Mouse (Mus musculus): ENCODE results near the gene Pdcd1lg2. TPM values are rescaled to one million over a fixed set of nuclear protein-coding genes. Genes with fewer than 3 reads are reported as not detected.

The Pdcd1lg2 gene
- polyA plus RNA-seq, 1 experiment from 2014 or later = not detected

DNA sequence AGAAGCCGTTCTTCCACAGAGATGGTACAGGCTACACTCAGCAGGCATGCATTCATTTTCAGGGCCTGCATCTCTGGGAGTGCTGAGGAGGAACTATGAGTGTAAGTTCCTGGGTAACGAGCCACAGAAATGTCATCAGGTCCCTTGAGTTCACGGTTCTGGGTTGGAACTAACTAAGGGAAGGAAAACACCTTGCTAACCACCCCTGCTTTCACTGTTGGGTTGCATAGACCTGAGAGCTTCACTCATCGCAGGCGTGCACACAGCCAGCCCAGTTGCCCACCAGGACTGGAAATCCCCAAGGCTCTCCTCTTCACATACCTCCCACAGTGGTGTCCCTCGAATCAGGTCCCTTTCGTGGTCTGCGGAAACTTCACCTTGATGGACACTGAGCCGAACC lies 35.8 kb upstream of the Pdcd1lg2 start:
- 94% methylated on average over 9 of the region's 9 CpGs for WGBS
- H3K4me3 ChIP-seq (replicated peaks; ENCODE audit: low read depth, low read length) = no peak overlapping the region
- H3K4me1 ChIP-seq (ENCODE audit: control insufficient read depth, insufficient read depth, low read length) = no peaks in the 10 kb centered on the region
- no peak overlapping the region for H3K4me2 ChIP-seq (ENCODE audit: low read length)
- H3K36me3 ChIP-seq (ENCODE audit: control insufficient read depth, insufficient read depth, low read length) = no peaks in the 10 kb centered on the region
- DNase-seq (no peak), ATAC-seq (ENCODE audit: low FRiP score, low TSS enrichment) (no peak)
- no peaks in the 10 kb centered on the region for H3K27me3 ChIP-seq (ENCODE audit: control insufficient read depth, insufficient read depth, low read length)
- no peak overlapping the region for H3K27ac ChIP-seq (replicated peaks; ENCODE audit: low read depth, low read length)
- H3K9ac ChIP-seq (replicated peaks; ENCODE audit: low read length) = no peak overlapping the region
- H3K9me3 ChIP-seq (ENCODE audit: control insufficient read depth, low read length) = no peaks in the 10 kb centered on the region

DNA sequence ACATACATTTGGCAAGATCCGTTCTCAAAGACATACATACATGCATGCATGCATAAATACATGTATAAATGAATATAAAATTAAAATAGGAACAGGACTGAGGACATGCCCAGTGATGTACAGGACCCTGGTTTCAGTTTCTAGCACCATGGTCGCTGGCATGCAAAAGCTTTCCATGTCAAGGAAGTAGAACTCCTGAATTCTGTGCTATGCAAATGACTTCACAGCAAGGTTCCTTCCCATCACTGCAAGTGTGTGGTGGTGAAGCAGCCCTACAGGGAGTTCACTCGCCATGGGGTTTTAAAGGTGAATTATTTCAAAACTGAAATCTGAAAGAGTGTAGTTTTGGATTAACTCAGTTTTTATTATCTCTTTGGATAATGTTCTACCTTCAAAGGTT lies 34.3 kb upstream of the Pdcd1lg2 start:
- no peak overlapping the region for H3K4me2 ChIP-seq (ENCODE audit: low read length)
- no peak overlapping the region for H3K9ac ChIP-seq (replicated peaks; ENCODE audit: low read length)
- H3K9me3 ChIP-seq (ENCODE audit: control insufficient read depth, low read length) = no peaks in the 10 kb centered on the region
- H3K36me3 ChIP-seq (ENCODE audit: control insufficient read depth, insufficient read depth, low read length) = no peaks in the 10 kb centered on the region
- no peak overlapping the region for H3K4me3 ChIP-seq (replicated peaks; ENCODE audit: low read depth, low read length)
- no peak overlapping the region for H3K27ac ChIP-seq (replicated peaks; ENCODE audit: low read depth, low read length)
- ATAC-seq (ENCODE audit: low FRiP score, low TSS enrichment) (no peak), DNase-seq (no peak)
- no peaks in the 10 kb centered on the region for H3K4me1 ChIP-seq (ENCODE audit: control insufficient read depth, insufficient read depth, low read length)
- 80% methylated on average over 3 of the region's 3 CpGs for WGBS
- H3K27me3 ChIP-seq (ENCODE audit: control insufficient read depth, insufficient read depth, low read length) = no peaks in the 10 kb centered on the region

DNA sequence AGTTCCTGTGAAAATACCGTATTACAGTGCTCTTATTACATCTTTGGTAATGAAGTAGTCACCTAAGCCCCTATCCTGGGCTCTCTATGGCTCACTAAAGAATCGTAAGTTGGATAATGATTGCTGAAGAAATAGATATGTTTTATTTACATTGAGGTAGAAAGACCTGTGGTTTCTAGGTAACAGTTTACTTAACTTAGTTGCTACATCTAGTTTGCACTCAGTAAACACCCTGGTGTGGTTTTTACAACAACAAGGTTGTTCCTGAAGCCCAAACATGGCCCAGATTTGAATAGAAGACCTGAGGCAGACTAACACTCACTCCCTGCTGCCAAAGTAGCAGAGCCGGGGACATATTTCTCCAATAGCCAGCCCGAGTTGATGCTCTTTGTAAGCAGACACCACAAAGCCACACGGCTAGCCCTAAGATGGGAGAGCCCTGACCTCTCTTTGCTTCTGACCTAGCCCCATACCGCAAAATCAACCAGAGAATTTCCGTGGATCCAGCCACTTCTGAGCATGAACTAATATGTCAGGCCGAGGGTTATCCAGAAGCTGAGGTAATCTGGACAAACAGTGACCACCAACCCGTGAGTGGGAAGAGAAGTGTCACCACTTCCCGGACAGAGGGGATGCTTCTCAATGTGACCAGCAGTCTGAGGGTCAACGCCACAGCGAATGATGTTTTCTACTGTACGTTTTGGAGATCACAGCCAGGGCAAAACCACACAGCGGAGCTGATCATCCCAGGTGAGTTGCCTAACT lies 30.7 kb upstream of the Pdcd1lg2 start:
- Histone ChIP-seq H3K4me1 (ENCODE audit: control insufficient read depth, insufficient read depth, low read length) (no peaks in the 10 kb centered on the region), H3K36me3 (ENCODE audit: control insufficient read depth, insufficient read depth, low read length) (no peaks in the 10 kb centered on the region), H3K4me2 (ENCODE audit: low read length) (no peak overlapping the region), H3K27ac (replicated peaks; ENCODE audit: low read depth, low read length) (no peak overlapping the region), H3K4me3 (replicated peaks; ENCODE audit: low read depth, low read length) (no peak overlapping the region), H3K9ac (replicated peaks; ENCODE audit: low read length) (no peak overlapping the region), H3K9me3 (ENCODE audit: control insufficient read depth, low read length) (no peaks in the 10 kb centered on the region), H3K27me3 (ENCODE audit: control insufficient read depth, insufficient read depth, low read length) (no peaks in the 10 kb centered on the region)
- ATAC-seq (ENCODE audit: low FRiP score, low TSS enrichment) = no peak
- 94% methylated on average over 14 of the region's 14 CpGs for WGBS
- DNase-seq = no peak

DNA sequence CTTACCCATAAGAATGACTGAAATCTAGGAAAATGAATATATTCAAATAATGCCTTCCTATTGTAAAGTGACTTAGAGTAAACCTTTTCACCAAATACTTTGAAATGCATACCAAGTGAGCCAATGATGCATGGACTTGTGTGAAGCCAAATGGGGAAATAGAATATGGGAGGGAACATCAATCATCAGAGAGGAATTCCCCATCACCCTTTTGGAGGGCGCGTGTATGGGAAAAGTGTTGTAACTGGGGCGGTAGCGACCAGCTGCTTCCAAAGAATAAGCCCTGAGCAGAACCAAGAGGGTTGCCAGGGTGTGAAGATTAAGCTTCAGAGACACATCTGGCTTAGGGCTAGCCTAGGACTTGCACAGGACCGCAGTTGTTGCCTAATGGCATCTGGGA lies 27.4 kb upstream of the Pdcd1lg2 start:
- no peak overlapping the region for H3K4me3 ChIP-seq (replicated peaks; ENCODE audit: low read depth, low read length)
- no peaks in the 10 kb centered on the region for H3K4me1 ChIP-seq (ENCODE audit: control insufficient read depth, insufficient read depth, low read length)
- no peak overlapping the region for H3K4me2 ChIP-seq (ENCODE audit: low read length)
- ATAC-seq (ENCODE audit: low FRiP score, low TSS enrichment) (no peak), DNase-seq (no peak)
- H3K9me3 ChIP-seq (ENCODE audit: control insufficient read depth, low read length) = no peaks in the 10 kb centered on the region
- 96% methylated on average over 5 of the region's 5 CpGs for WGBS
- no peaks in the 10 kb centered on the region for H3K36me3 ChIP-seq (ENCODE audit: control insufficient read depth, insufficient read depth, low read length)
- no peak overlapping the region for H3K27ac ChIP-seq (replicated peaks; ENCODE audit: low read depth, low read length)
- H3K9ac ChIP-seq (replicated peaks; ENCODE audit: low read length) = no peak overlapping the region
- no peaks in the 10 kb centered on the region for H3K27me3 ChIP-seq (ENCODE audit: control insufficient read depth, insufficient read depth, low read length)

DNA sequence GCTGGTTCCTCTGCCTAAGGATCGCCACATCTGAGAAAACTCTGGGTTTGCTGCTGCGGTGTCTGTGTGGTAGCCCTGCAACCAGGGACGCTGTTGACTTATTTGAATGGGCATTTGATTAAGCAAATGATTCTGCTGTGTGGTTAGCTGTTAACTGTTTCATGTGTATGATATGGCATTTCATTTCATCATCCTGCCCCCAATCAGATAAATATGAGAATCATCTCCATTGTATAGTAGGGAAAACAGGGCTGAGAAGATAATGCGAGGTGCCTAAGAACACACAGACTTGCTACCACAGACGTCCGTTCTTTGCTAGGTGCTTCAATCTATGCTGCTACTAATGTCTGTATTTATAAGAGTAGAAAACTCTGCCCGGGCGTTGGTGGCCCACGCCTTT lies 26.3 kb upstream of the Pdcd1lg2 start:
- no peak for DNase-seq
- WGBS = 92% methylated on average over 9 of the region's 9 CpGs

DNA sequence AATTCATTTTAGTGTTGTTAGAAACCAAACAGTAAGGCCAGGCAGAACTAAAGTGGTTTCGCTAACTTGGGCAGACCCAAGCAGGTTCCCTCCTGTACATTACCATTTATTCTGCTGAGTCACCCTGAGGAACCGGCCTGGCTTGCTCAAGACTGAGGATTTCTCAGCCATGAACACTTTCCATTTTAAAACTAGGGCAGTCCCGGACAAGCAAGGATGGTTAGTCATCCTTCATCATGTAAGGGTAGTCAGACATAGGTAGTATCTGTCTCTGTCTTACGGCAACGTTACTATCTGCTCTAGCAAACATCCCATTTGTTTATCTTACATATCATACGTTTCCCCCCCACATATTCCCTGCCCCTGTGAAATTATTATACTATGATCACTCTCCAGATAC lies 25.7 kb upstream of the Pdcd1lg2 start:
- H3K27ac ChIP-seq (replicated peaks; ENCODE audit: low read depth, low read length) = no peak overlapping the region
- no peak overlapping the region for H3K4me3 ChIP-seq (replicated peaks; ENCODE audit: low read depth, low read length)
- no peaks in the 10 kb centered on the region for H3K36me3 ChIP-seq (ENCODE audit: control insufficient read depth, insufficient read depth, low read length)
- DNase-seq (no peak), ATAC-seq (ENCODE audit: low FRiP score, low TSS enrichment) (no peak)
- H3K9ac ChIP-seq (replicated peaks; ENCODE audit: low read length) = no peak overlapping the region
- 90% methylated on average over 6 of the region's 6 CpGs for WGBS
- no peak overlapping the region for H3K4me2 ChIP-seq (ENCODE audit: low read length)
- H3K4me1 ChIP-seq (ENCODE audit: control insufficient read depth, insufficient read depth, low read length) = no peaks in the 10 kb centered on the region
- no peaks in the 10 kb centered on the region for H3K27me3 ChIP-seq (ENCODE audit: control insufficient read depth, insufficient read depth, low read length)
- no peaks in the 10 kb centered on the region for H3K9me3 ChIP-seq (ENCODE audit: control insufficient read depth, low read length)

More for the DNA sequence above, 26.3 kb upstream of the Pdcd1lg2 start:
- no peak overlapping the region for H3K9ac ChIP-seq (replicated peaks; ENCODE audit: low read length)
- no peaks in the 10 kb centered on the region for H3K27me3 ChIP-seq (ENCODE audit: control insufficient read depth, insufficient read depth, low read length)
- no peak overlapping the region for H3K4me3 ChIP-seq (replicated peaks; ENCODE audit: low read depth, low read length)
- no peaks in the 10 kb centered on the region for H3K36me3 ChIP-seq (ENCODE audit: control insufficient read depth, insufficient read depth, low read length)
- H3K4me2 ChIP-seq (ENCODE audit: low read length) = no peak overlapping the region
- no peak for ATAC-seq (ENCODE audit: low FRiP score, low TSS enrichment)
- H3K9me3 ChIP-seq (ENCODE audit: control insufficient read depth, low read length) = no peaks in the 10 kb centered on the region
- no peak overlapping the region for H3K27ac ChIP-seq (replicated peaks; ENCODE audit: low read depth, low read length)
- no peaks in the 10 kb centered on the region for H3K4me1 ChIP-seq (ENCODE audit: control insufficient read depth, insufficient read depth, low read length)

DNA sequence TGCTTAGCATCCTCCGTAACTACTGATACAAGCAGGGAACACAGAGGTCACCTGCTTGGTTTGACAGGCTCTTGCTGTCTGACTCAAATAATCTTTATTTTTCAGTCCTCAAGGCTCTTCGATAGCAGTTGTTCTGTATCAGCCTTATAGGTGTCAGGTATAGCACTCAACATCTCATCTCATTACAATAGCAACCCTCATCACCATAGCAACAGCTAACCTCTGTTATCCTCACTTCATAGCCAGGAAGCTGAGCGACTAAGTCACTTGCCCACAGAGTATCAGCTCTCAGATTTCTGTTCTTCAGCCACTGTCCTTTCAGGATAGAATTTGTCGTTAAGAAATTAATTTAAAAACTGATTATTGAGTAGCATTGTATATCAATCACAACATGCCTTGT lies 24.9 kb upstream of the Pdcd1lg2 start:
- 84% methylated on average over 4 of the region's 4 CpGs for WGBS
- H3K27ac ChIP-seq (replicated peaks; ENCODE audit: low read depth, low read length) = no peak overlapping the region
- no peak overlapping the region for H3K4me2 ChIP-seq (ENCODE audit: low read length)
- no peaks in the 10 kb centered on the region for H3K9me3 ChIP-seq (ENCODE audit: control insufficient read depth, low read length)
- no peaks in the 10 kb centered on the region for H3K36me3 ChIP-seq (ENCODE audit: control insufficient read depth, insufficient read depth, low read length)
- H3K27me3 ChIP-seq (ENCODE audit: control insufficient read depth, insufficient read depth, low read length) = no peaks in the 10 kb centered on the region
- peak; percentile 50 for DNase-seq
- H3K9ac ChIP-seq (replicated peaks; ENCODE audit: low read length) = no peak overlapping the region
- H3K4me3 ChIP-seq (replicated peaks; ENCODE audit: low read depth, low read length) = no peak overlapping the region
- no peak for ATAC-seq (ENCODE audit: low FRiP score, low TSS enrichment)
- no peaks in the 10 kb centered on the region for H3K4me1 ChIP-seq (ENCODE audit: control insufficient read depth, insufficient read depth, low read length)

DNA sequence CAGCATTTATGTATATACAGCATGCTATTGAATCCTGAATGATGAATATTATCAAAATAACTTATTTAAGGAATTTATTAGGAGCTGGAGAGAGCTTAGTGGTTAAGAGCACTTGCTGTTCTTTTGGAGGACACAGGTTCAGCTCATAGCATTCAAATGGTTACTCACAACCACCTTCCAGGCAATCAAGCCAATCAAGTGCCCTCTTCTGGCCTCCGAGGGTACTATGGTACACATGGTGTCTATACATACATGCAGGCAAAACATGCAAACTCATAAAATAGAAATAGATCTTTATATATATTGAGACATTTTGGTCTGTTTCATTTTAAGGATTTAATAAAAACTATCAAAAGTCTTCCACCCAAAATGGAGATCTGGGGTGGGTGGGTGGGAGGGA lies 21.9 kb upstream of the Pdcd1lg2 start:
- no peaks in the 10 kb centered on the region for H3K27me3 ChIP-seq (ENCODE audit: control insufficient read depth, insufficient read depth, low read length)
- DNase-seq (no peak), ATAC-seq (ENCODE audit: low FRiP score, low TSS enrichment) (no peak)
- no peaks in the 10 kb centered on the region for H3K4me1 ChIP-seq (ENCODE audit: control insufficient read depth, insufficient read depth, low read length)
- no peaks in the 10 kb centered on the region for H3K36me3 ChIP-seq (ENCODE audit: control insufficient read depth, insufficient read depth, low read length)
- no peak overlapping the region for H3K9ac ChIP-seq (replicated peaks; ENCODE audit: low read length)
- H3K4me2 ChIP-seq (ENCODE audit: low read length) = no peak overlapping the region
- no peak overlapping the region for H3K27ac ChIP-seq (replicated peaks; ENCODE audit: low read depth, low read length)
- WGBS = 88% methylated on average over 1 of the region's 1 CpGs
- H3K9me3 ChIP-seq (ENCODE audit: control insufficient read depth, low read length) = no peaks in the 10 kb centered on the region
- H3K4me3 ChIP-seq (replicated peaks; ENCODE audit: low read depth, low read length) = no peak overlapping the region

DNA sequence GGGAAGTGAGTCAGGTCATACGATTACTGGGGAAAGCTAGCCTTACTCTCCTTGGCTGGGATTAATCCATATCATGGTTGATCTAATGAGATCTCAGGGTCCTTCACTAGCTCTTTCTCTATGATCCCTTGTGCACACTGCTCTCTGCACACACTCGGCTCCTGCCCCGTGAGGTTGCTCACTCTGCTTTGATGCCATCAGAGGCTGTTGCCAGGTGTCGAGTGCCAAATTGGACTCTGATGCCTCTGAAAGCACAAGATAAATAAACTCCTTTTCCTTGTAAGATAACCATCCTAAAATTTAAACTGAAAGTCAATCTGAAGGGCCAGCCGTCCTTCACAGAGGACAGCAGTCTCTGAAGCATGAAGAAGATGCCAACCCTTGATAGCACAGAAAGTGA lies 20.2 kb upstream of the Pdcd1lg2 start:
- Histone ChIP-seq H3K9ac (replicated peaks; ENCODE audit: low read length) (no peak overlapping the region), H3K36me3 (ENCODE audit: control insufficient read depth, insufficient read depth, low read length) (no peaks in the 10 kb centered on the region), H3K27me3 (ENCODE audit: control insufficient read depth, insufficient read depth, low read length) (no peaks in the 10 kb centered on the region), H3K4me2 (ENCODE audit: low read length) (no peak overlapping the region), H3K27ac (replicated peaks; ENCODE audit: low read depth, low read length) (no peak overlapping the region), H3K9me3 (ENCODE audit: control insufficient read depth, low read length) (no peaks in the 10 kb centered on the region), H3K4me1 (ENCODE audit: control insufficient read depth, insufficient read depth, low read length) (no peaks in the 10 kb centered on the region), H3K4me3 (replicated peaks; ENCODE audit: low read depth, low read length) (no peak overlapping the region)
- ATAC-seq (ENCODE audit: low FRiP score, low TSS enrichment) (no peak), DNase-seq (no peak)
- 92% methylated on average over 5 of the region's 5 CpGs for WGBS
